Mouse (Mus musculus) heart, adult 8-10 months (tissue): ENCODE measurements at regions not wholly inside any gene's neighbourhood (a gene's known extent, or its start where the extent isn't known, plus 50 kb on each side); places are given as distances from the start of the nearest gene placed in this dataset.
"Not testable (repeated sequence)": the region's sequence is repeated elsewhere in the genome, so short reads cannot be mapped to it uniquely, and the experiment has no call there.

Source experiments
- DNase-seq: peaks from one replicate; pipeline ENCODE4 v3.0.0; 2022; ENCODE audit warnings: low spot score

- DNase-seq = no peak
Observed at GRCm38 (mm10) chr17:13583475-13584233, 176.7 kb upstream of the Afdn start.

- no peak for DNase-seq
Observed at GRCm38 (mm10) chr17:13584394-13584793, 175.9 kb upstream of the Afdn start.

GRCm38 (mm10) chr17:13590240-13590837 lies 170.0 kb upstream of the Afdn start:
- not testable (repeated sequence) for DNase-seq
